Mouse (Mus musculus) T-helper 17 cell (primary cell): ENCODE data around the gene Slc6a6.

Source experiments
- in situ Hi-C, 2 experiments: fragments of 300-600 bp; cut with MboI, MseI; formaldehyde crosslinking; loops; 1 replicate in 1 of 2; 2 replicates in 1 of 2; pipeline ENCODE4 v1.15.1; 2025; ENCODE audit warnings: high pct_unique_total_duplicates in 2 of 2

The Slc6a6 gene

GRCm38 (mm10) chr6:91719042-91719747, 35.3 kb downstream of the Slc6a6 start:
- in situ Hi-C loops, result no loop called here

GRCm38 (mm10) chr6:91719865-91720533, 36.1 kb downstream of the Slc6a6 start:
- in situ Hi-C loops, result no loop called here

GRCm38 (mm10) chr6:91720588-91721214, 36.8 kb downstream of the Slc6a6 start:
- in situ Hi-C loops, result no loop called here

- in situ Hi-C loops, result no loop called here
These were observed 37.4 kb downstream of the Slc6a6 start for GRCm38 (mm10) chr6:91721215-91721701.

- in situ Hi-C loops, result no loop called here
These were observed 43.5 kb downstream of the Slc6a6 start for GRCm38 (mm10) chr6:91727361-91727760.

GRCm38 (mm10) chr6:91728939-91729619, 45.2 kb downstream of the Slc6a6 start:
- in situ Hi-C loops, result no loop called here

GRCm38 (mm10) chr6:91729677-91730127, 45.8 kb downstream of the Slc6a6 start:
- in situ Hi-C loops, result loop anchor here in 1 of 2 experiments (10.0 kb wide), 1 partner anchor 575 kb away; the partner anchor contains the start of gene Hdac11

- in situ Hi-C loops, result loop anchor here in 1 of 2 experiments (10.0 kb wide), 1 partner anchor 577 kb away; the partner anchor contains the start of gene Hdac11
These were observed 48.3 kb downstream of the Slc6a6 start for GRCm38 (mm10) chr6:91732138-91732537.

GRCm38 (mm10) chr6:91736471-91736870, 52.6 kb downstream of the Slc6a6 start:
- in situ Hi-C loops, result loop anchor here in 1 of 2 experiments (10.0 kb wide), 1 partner anchor 582 kb away; the partner anchor contains the start of gene Hdac11

- in situ Hi-C loops, result loop anchor here in 1 of 2 experiments (10.0 kb wide), 1 partner anchor 583 kb away; the partner anchor contains the start of gene Hdac11
These were observed 53.6 kb downstream of the Slc6a6 start for GRCm38 (mm10) chr6:91737451-91737850.

- in situ Hi-C loops, result loop anchor here in 1 of 2 experiments (10.0 kb wide), 1 partner anchor 583 kb away; the partner anchor contains the start of gene Hdac11
These were observed 54.2 kb downstream of the Slc6a6 start for GRCm38 (mm10) chr6:91738058-91738457.

- in situ Hi-C loops, result loop anchor here (5.0 kb wide), 3 partner anchors 69 to 214 kb away; no protein-coding TSS in a partner anchor
These were observed 57.2 kb downstream of the Slc6a6 start for GRCm38 (mm10) chr6:91741046-91741445.

GRCm38 (mm10) chr6:91742466-91742865, 58.6 kb downstream of the Slc6a6 start:
- in situ Hi-C loops, result loop anchor here (5.0 kb wide), 3 partner anchors 70 to 215 kb away; no protein-coding TSS in a partner anchor

GRCm38 (mm10) chr6:91742995-91743394, 59.1 kb downstream of the Slc6a6 start:
- in situ Hi-C loops, result loop anchor here (5.0 kb wide), 3 partner anchors 71 to 216 kb away; no protein-coding TSS in a partner anchor

- in situ Hi-C loops, result loop anchor here (5.0 kb wide), 3 partner anchors 72 to 217 kb away; no protein-coding TSS in a partner anchor
These were observed 60.0 kb downstream of the Slc6a6 start for GRCm38 (mm10) chr6:91743886-91744285.

GRCm38 (mm10) chr6:91745246-91745645, 61.4 kb downstream of the Slc6a6 start:
- in situ Hi-C loops, result loop anchor here in 1 of 2 experiments (5.0 kb wide), 2 partner anchors 163 to 218 kb away; no protein-coding TSS in a partner anchor

GRCm38 (mm10) chr6:91745947-91746582, 62.2 kb downstream of the Slc6a6 start:
- in situ Hi-C loops, result loop anchor here in 1 of 2 experiments (5.0 kb wide), 2 partner anchors 164 to 219 kb away; no protein-coding TSS in a partner anchor

GRCm38 (mm10) chr6:91746776-91747175, 62.9 kb downstream of the Slc6a6 start:
- in situ Hi-C loops, result loop anchor here in 1 of 2 experiments (5.0 kb wide), 2 partner anchors 164 to 219 kb away; no protein-coding TSS in a partner anchor

GRCm38 (mm10) chr6:91750976-91751375, 67.1 kb downstream of the Slc6a6 start:
- in situ Hi-C loops, result no loop called here

- in situ Hi-C loops, result no loop called here
These were observed 69.0 kb downstream of the Slc6a6 start for GRCm38 (mm10) chr6:91752884-91753283.
